Mouse (Mus musculus): Measurements from ENCODE around the gene Sorbs1.

Gene Sorbs1

GRCm38 (mm10) chr19:40410109-40410508, 103.5 kb downstream of the Sorbs1 start:
- no peak for DNase-seq (ENCODE audit: low read depth in 2 of 2, low spot score in 2 of 2)

GRCm38 (mm10) chr19:40409500-40410035, 104.0 kb downstream of the Sorbs1 start:
- DNase-seq (ENCODE audit: low read depth in 2 of 2, low spot score in 2 of 2): no peak

GRCm38 (mm10) chr19:40407186-40407585, 106.4 kb downstream of the Sorbs1 start:
- no peak for DNase-seq (ENCODE audit: low read depth in 2 of 2, low spot score in 2 of 2)

GRCm38 (mm10) chr19:40406661-40407060, 106.9 kb downstream of the Sorbs1 start:
- no peak for DNase-seq (ENCODE audit: low read depth in 2 of 2, low spot score in 2 of 2)

GRCm38 (mm10) chr19:40405808-40406207, 107.8 kb downstream of the Sorbs1 start:
- no peak for DNase-seq (ENCODE audit: low read depth in 2 of 2, low spot score in 2 of 2)

- no peak for DNase-seq (ENCODE audit: low read depth in 2 of 2, low spot score in 2 of 2)
Observed at GRCm38 (mm10) chr19:40404582-40404981, 109.0 kb downstream of the Sorbs1 start.

GRCm38 (mm10) chr19:40403999-40404398, 109.6 kb downstream of the Sorbs1 start:
- DNase-seq (ENCODE audit: low read depth in 2 of 2, low spot score in 2 of 2): no peak

- no peak for DNase-seq (ENCODE audit: low read depth in 2 of 2, low spot score in 2 of 2)
Observed at GRCm38 (mm10) chr19:40402155-40402963, 111.2 kb downstream of the Sorbs1 start.

GRCm38 (mm10) chr19:40401213-40401612, 112.4 kb downstream of the Sorbs1 start:
- DNase-seq (ENCODE audit: low read depth in 2 of 2, low spot score in 2 of 2): no peak

GRCm38 (mm10) chr19:40400426-40401030, 113.1 kb downstream of the Sorbs1 start:
- no peak for DNase-seq (ENCODE audit: low read depth in 2 of 2, low spot score in 2 of 2)

GRCm38 (mm10) chr19:40395757-40396661, 117.6 kb downstream of the Sorbs1 start:
- DNase-seq (ENCODE audit: low read depth in 2 of 2, low spot score in 2 of 2): no peak

- DNase-seq (ENCODE audit: low read depth in 2 of 2, low spot score in 2 of 2): no peak
Observed at GRCm38 (mm10) chr19:40395321-40395695, 118.3 kb downstream of the Sorbs1 start.

- DNase-seq (ENCODE audit: low read depth in 2 of 2, low spot score in 2 of 2): no peak
Observed at GRCm38 (mm10) chr19:40394555-40395320, 118.8 kb downstream of the Sorbs1 start.

- no peak for DNase-seq (ENCODE audit: low read depth in 2 of 2, low spot score in 2 of 2)
Observed at GRCm38 (mm10) chr19:40392795-40393392, 120.7 kb downstream of the Sorbs1 start.

GRCm38 (mm10) chr19:40391469-40391868, 122.1 kb downstream of the Sorbs1 start:
- DNase-seq (ENCODE audit: low read depth in 2 of 2, low spot score in 2 of 2): peak; percentile 53 to 67

GRCm38 (mm10) chr19:40386916-40387315, 126.7 kb downstream of the Sorbs1 start:
- no peak for DNase-seq (ENCODE audit: low read depth in 2 of 2, low spot score in 2 of 2)

- no peak for DNase-seq (ENCODE audit: low read depth in 2 of 2, low spot score in 2 of 2)
Observed at GRCm38 (mm10) chr19:40385334-40385733, 128.2 kb downstream of the Sorbs1 start.

- DNase-seq (ENCODE audit: low read depth in 2 of 2, low spot score in 2 of 2): no peak
Observed at GRCm38 (mm10) chr19:40383931-40384330, 129.6 kb downstream of the Sorbs1 start.

GRCm38 (mm10) chr19:40380656-40381055, 132.9 kb downstream of the Sorbs1 start:
- DNase-seq (ENCODE audit: low read depth in 2 of 2, low spot score in 2 of 2): no peak

GRCm38 (mm10) chr19:40380005-40380404, 133.6 kb downstream of the Sorbs1 start:
- DNase-seq (ENCODE audit: low read depth in 2 of 2, low spot score in 2 of 2): no peak

Measured in CD8-positive naive resting alpha-beta T cell, adult 2 months (primary cell).